Mouse (Mus musculus) yolk sac, embryonic 10.5 days (tissue): ENCODE measurements around the gene Retnlb.
"Not testable (repeated sequence)": the region's sequence is repeated elsewhere in the genome, so short reads cannot be mapped to it uniquely, and the experiment has no call there.

ENCODE experiments used
- DNase-seq: peaks from one replicate; pipeline ENCODE4 v3.0.0-alpha.2; 2017; ENCODE audit warnings: low spot score

Gene Retnlb

GRCm38 (mm10) chr16:48816695-48817094, at the start of gene Retnlb:
Retnlb (plus strand) TSS chr16:48816856.
- no peak for DNase-seq

GRCm38 (mm10) chr16:48769183-48769582, 47.5 kb upstream of the Retnlb start:
- DNase-seq, result no peak

- no peak for DNase-seq
Observed at GRCm38 (mm10) chr16:48771971-48772445, 44.6 kb upstream of the Retnlb start, which contains the start of gene Trat1. Trat1 (minus strand) TSS chr16:48772021.

GRCm38 (mm10) chr16:48777254-48777653, 39.4 kb upstream of the Retnlb start:
- DNase-seq, result no peak

GRCm38 (mm10) chr16:48786258-48786657, 30.4 kb upstream of the Retnlb start:
- DNase-seq, result no peak

- no peak for DNase-seq
Observed at GRCm38 (mm10) chr16:48788704-48789185, 27.9 kb upstream of the Retnlb start.

- no peak for DNase-seq
Observed at GRCm38 (mm10) chr16:48798285-48798684, 18.4 kb upstream of the Retnlb start.

- DNase-seq, result no peak
Observed at GRCm38 (mm10) chr16:48799470-48799869, 17.2 kb upstream of the Retnlb start.

- DNase-seq, result no peak
Observed at GRCm38 (mm10) chr16:48800906-48801305, 15.8 kb upstream of the Retnlb start.

GRCm38 (mm10) chr16:48805412-48805811, 11.2 kb upstream of the Retnlb start:
- no peak for DNase-seq

GRCm38 (mm10) chr16:48806521-48806920, 10.1 kb upstream of the Retnlb start:
- no peak for DNase-seq

- DNase-seq, result no peak
Observed at GRCm38 (mm10) chr16:48809374-48809773, 7.3 kb upstream of the Retnlb start.

GRCm38 (mm10) chr16:48811881-48812436, 4.7 kb upstream of the Retnlb start:
- no peak for DNase-seq

- DNase-seq, result no peak
Observed at GRCm38 (mm10) chr16:48818524-48818923, 1.9 kb downstream of the Retnlb start.

GRCm38 (mm10) chr16:48826474-48826873, 9.8 kb downstream of the Retnlb start:
- DNase-seq, result no peak

GRCm38 (mm10) chr16:48827625-48828024, 11.0 kb downstream of the Retnlb start:
- no peak for DNase-seq

GRCm38 (mm10) chr16:48829060-48829459, 12.4 kb downstream of the Retnlb start:
- no peak for DNase-seq

- DNase-seq, result no peak
Observed at GRCm38 (mm10) chr16:48832055-48832454, 15.4 kb downstream of the Retnlb start.

- not testable (repeated sequence) for DNase-seq
Observed at GRCm38 (mm10) chr16:48833626-48834025, 17.0 kb downstream of the Retnlb start.

- no peak for DNase-seq
Observed at GRCm38 (mm10) chr16:48842266-48842665, 25.6 kb downstream of the Retnlb start, which contains the start of gene Retnla. Retnla (plus strand) TSS chr16:48842551.

GRCm38 (mm10) chr16:48843671-48844386, 27.2 kb downstream of the Retnlb start:
- DNase-seq, result no peak

GRCm38 (mm10) chr16:48865004-48865403, 48.3 kb downstream of the Retnlb start:
- not testable (repeated sequence) for DNase-seq

- no peak for DNase-seq
Observed at GRCm38 (mm10) chr16:48867690-48868089, 51.0 kb downstream of the Retnlb start.
